Mouse (Mus musculus) forebrain, postnatal 0 days (tissue): Measurements from ENCODE around the gene Olfr1487. TPM values are rescaled to one million over a fixed set of nuclear protein-coding genes. Genes with fewer than 3 reads are reported as not detected.
"Not testable (repeated sequence)": the region's sequence is repeated elsewhere in the genome, so short reads cannot be mapped to it uniquely, and the experiment has no call there.

Experiments used
- ATAC-seq: fragments of 200-750 bp; cut with Nextera tagmentation; 2 replicates; pipeline ENCODE4 v1.8.0; 2017; ENCODE audit warnings: mild to moderate bottlenecking, moderate library complexity
- DNase-seq: peaks from one replicate; pipeline ENCODE4 v3.0.0-alpha.2; 2015
- H3K27ac ChIP-seq: fragments of 300-500 bp; sonication (generic); 2 replicates; pipeline ENCODE4 v1.5.1; 2014; ENCODE audit warnings: low read depth, mild to moderate bottlenecking, antibody characterized with exemption, low read length, moderate library complexity, mixed read lengths
- H3K27me3 ChIP-seq: fragments of 300-500 bp; sonication (generic); 2 replicates; pipeline ENCODE4 v1.6.1; 2014; ENCODE audit warnings: mild to moderate bottlenecking, low read length, mixed read lengths; ENCODE audit not compliant: insufficient read depth
- H3K36me3 ChIP-seq: fragments of 300-500 bp; sonication (generic); 2 replicates; pipeline ENCODE4 v1.6.1; 2014; ENCODE audit warnings: mild to moderate bottlenecking, moderate library complexity; ENCODE audit not compliant: insufficient read depth
- H3K4me1 ChIP-seq: fragments of 300-500 bp; sonication (generic); 2 replicates; pipeline ENCODE4 v1.6.1; 2014; ENCODE audit warnings: antibody characterized with exemption; ENCODE audit not compliant: insufficient read depth
- H3K4me2 ChIP-seq: fragments of 300-500 bp; sonication (generic); 2 replicates; pipeline ENCODE4 v1.6.1; 2014; ENCODE audit warnings: low read depth, mild to moderate bottlenecking, moderate library complexity
- H3K4me3 ChIP-seq: fragments of 300-500 bp; sonication (generic); 2 replicates; pipeline ENCODE4 v1.5.1; 2014; ENCODE audit warnings: low read depth, low read length, mixed read lengths
- H3K9ac ChIP-seq: fragments of 300-500 bp; sonication (generic); 2 replicates; pipeline ENCODE4 v1.6.1; 2014; ENCODE audit warnings: mild to moderate bottlenecking
- H3K9me3 ChIP-seq: fragments of 300-500 bp; sonication (generic); 2 replicates; pipeline ENCODE4 v1.6.1; 2016; ENCODE audit warnings: low read length
- CTCF ChIP-seq: sonication (generic); IDR thresholded peaks from 2 replicates; pipeline ENCODE4 v1.5.1; 2016; ENCODE audit warnings: antibody characterized with exemption, control low read depth, low read depth
- WGBS: fragments of 180-500 bp; shearing (Covaris S2); extraction: QIAGEN DNeasy Blood & Tissue Kit; methylation state at CpG from one replicate; pipeline ENCODE4 v1.1.7; 2014; 5-methylcytosine and 5-hydroxymethylcytosine counted together
- microRNA-seq, 2 experiments: library from miRNA; unstranded; fragments of <30 nt; microRNA quantifications; one replicate each; pipeline ENCODE4; 2016
- polyA plus RNA-seq: library from polyadenylated mRNA; unstranded; fragments of >200 nt; fragmentation: Nextera tagmentation; extraction: Ambion mirVana; gene quantifications from 2 replicates; pipeline ENCODE4 v1.2.1, GENCODE M21; 2015
- total RNA-seq: library from RNA; depleted of rRNA; stranded (reverse); fragments of >200 nt; gene quantifications from 2 replicates; pipeline ENCODE4 v1.2.3, GENCODE M21; 2014; rRNA removed

Olfr1487 gene
- total RNA-seq (not detected in 2 replicates), polyA plus RNA-seq (not detected in 2 replicates)

DNA sequence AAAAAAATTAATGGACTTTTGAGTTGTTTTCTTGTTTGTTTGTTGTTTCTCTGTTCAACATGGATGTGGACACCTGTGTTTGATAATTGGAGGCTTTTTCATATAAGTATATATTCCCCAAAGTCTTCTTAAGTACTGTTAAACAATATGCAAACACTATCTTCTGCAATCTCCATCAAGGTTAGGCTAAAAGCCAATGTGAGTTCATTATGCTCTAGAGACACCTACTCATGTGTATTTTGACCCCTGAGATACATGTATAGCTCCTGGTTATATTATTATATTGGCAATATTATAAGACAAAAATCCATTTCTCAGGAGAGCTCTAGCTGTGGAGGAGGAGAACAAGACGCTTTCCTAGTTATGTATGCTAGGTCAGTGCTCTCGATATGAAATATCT is at the start of gene Olfr1487:
Gene Olfr1487, plus strand, starts transcription at position 301 of the 400 bp plus-strand sequence.
- not testable (repeated sequence) for ATAC-seq, H3K4me3 ChIP-seq, H3K4me1 ChIP-seq, H3K36me3 ChIP-seq, H3K9ac ChIP-seq, H3K4me2 ChIP-seq, H3K27ac ChIP-seq, H3K27me3 ChIP-seq, DNase-seq
- 89% methylated on average over 2 of the region's 2 CpGs for WGBS
- 0 out of 2 replicates have a peak, but pooled peaks cover 11% of the 10 kb centered on the region for H3K9me3 ChIP-seq

DNA sequence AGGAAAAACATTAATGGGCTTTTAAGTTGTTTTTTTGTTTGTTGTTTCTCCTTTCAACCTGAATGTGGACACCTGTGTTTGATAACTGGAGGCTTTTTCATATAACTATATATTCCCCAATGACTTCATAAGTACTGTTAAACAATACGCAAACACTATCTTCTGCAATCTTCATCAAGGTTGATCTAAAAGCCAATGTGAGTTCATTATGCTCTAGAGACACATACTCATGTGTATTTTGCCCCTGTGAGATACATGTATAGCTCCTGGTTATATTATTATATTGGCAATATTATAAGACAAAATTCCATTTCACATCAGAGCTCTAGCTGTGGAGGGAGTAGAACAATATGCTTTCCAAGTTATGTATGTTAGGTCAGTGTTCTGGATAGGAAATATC is 34.0 kb upstream of the Olfr1487 start, which contains the start of gene Olfr1484:
Gene Olfr1484, plus strand, starts transcription at position 301 of the 400 bp plus-strand sequence.
- Histone ChIP-seq H3K36me3 (no peaks in the 10 kb centered on the region), H3K9me3 (no peaks in the 10 kb centered on the region), H3K27me3 (no peaks in the 10 kb centered on the region), H3K9ac (no peak within 1 kb of the TSS), H3K4me2 (no peak within 1 kb of the TSS), H3K27ac (no peak within 1 kb of the TSS), H3K4me3 (no peak within 1 kb of the TSS), H3K4me1 (no peaks in the 10 kb centered on the region)
- WGBS = 94% methylated on average over 1 of the region's 1 CpGs
- no peak for TF ChIP-seq CTCF
- DNase-seq = no peak
- no peak for ATAC-seq

DNA sequence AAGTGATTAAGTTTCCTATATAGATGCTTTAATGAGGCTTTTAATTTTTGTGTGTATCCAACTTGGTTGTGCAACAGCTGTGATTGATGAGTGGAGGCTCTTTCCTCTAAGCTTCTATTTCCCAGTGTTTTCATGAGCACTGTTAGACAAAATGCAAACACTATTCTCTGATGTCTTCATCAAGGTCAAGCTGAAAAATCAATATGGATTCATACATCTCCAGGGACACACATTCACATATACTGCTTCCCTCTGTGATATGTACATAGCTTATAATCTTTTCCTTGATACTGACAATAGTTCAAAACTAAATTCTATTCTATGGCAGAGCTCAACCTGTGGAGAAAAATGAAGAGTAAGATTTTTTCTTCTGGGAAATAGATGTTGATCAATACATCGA is 14.1 kb downstream of the Olfr1487 start, which contains the start of gene Olfr1489:
Gene Olfr1489, plus strand, starts transcription at position 301 of the 400 bp plus-strand sequence.
- H3K36me3 ChIP-seq = no peaks in the 10 kb centered on the region
- H3K27ac ChIP-seq = no peak within 1 kb of the TSS
- H3K4me1 ChIP-seq = no peaks in the 10 kb centered on the region
- no peak for DNase-seq
- ATAC-seq = no peak
- H3K9me3 ChIP-seq = no peaks in the 10 kb centered on the region
- WGBS = 94% methylated on average over 1 of the region's 1 CpGs
- no peak within 1 kb of the TSS for H3K4me3 ChIP-seq
- no peak for TF ChIP-seq CTCF
- H3K4me2 ChIP-seq = no peak within 1 kb of the TSS
- H3K9ac ChIP-seq = no peak within 1 kb of the TSS
- H3K27me3 ChIP-seq = no peaks in the 10 kb centered on the region

DNA sequence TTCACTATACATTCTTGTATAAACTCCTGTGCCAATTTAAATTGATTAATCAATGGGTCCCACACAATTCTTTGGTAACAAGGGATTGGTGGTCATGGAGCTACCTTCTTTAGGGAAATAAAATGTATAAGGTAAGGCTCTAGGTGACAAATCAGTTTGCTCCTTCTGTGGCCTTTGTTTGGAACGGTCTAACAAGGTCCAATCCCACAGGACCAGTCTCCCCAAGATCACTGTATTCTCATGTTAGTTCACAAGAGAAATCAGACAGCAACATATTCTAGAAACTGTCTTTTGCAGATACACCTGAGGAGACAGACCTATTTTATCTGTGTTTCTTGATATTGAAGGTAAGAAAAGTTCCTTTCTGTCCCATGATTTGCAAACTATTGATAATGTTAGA is 33.6 kb downstream of the Olfr1487 start, which contains the start of gene Olfr1490:
Gene Olfr1490, plus strand, starts transcription at position 301 of the 400 bp plus-strand sequence.
- Histone ChIP-seq H3K9ac (no peak within 1 kb of the TSS), H3K27me3 (no peaks in the 10 kb centered on the region), H3K36me3 (no peaks in the 10 kb centered on the region), H3K4me3 (no peak within 1 kb of the TSS), H3K9me3 (peaks cover 8% of the 10 kb centered on the region; the same call in 1 of the 2 replicates), H3K4me2 (no peak within 1 kb of the TSS), H3K27ac (no peak within 1 kb of the TSS), H3K4me1 (no peaks in the 10 kb centered on the region)
- 67% methylated on average over 1 of the region's 1 CpGs for WGBS
- ATAC-seq (no peak), DNase-seq (no peak)
- TF ChIP-seq CTCF = no peak

Small RNAs within 50 kb of the gene (microRNA-seq; reads per million reads assigned to microRNA genes)
- gene Gm22323 = 0 reads per million in 2 experiments
- gene Gm23931 = 0 reads per million in 2 experiments

Other genes with a start within 250 kb of the Olfr1487 start
- not detected in 2 replicates for gene Olfr1469, start 209.5 kb upstream of the Olfr1487 start, total RNA-seq
- not detected in 2 replicates for gene Olfr1469, start 209.5 kb upstream of the Olfr1487 start, polyA plus RNA-seq
- not detected in 2 replicates for gene Olfr1471, start 174.0 kb upstream of the Olfr1487 start, total RNA-seq
- not detected in 2 replicates for gene Olfr1471, start 174.0 kb upstream of the Olfr1487 start, polyA plus RNA-seq
- gene Olfr1472, start 161.3 kb upstream of the Olfr1487 start, total RNA-seq = not detected in 2 replicates
- gene Olfr1472, start 161.3 kb upstream of the Olfr1487 start, polyA plus RNA-seq = not detected in 2 replicates
- gene Olfr1474, start 147.8 kb upstream of the Olfr1487 start, total RNA-seq = not detected in 2 replicates
- gene Olfr1474, start 147.8 kb upstream of the Olfr1487 start, polyA plus RNA-seq = not detected in 2 replicates
- not detected in 2 replicates for gene Olfr1475, start 137.2 kb upstream of the Olfr1487 start, total RNA-seq
- not detected in 2 replicates for gene Olfr1475, start 137.2 kb upstream of the Olfr1487 start, polyA plus RNA-seq
- gene Olfr1477, start 116.8 kb upstream of the Olfr1487 start, total RNA-seq = not detected in 2 replicates
- gene Olfr1477, start 116.8 kb upstream of the Olfr1487 start, polyA plus RNA-seq = not detected in 2 replicates
- gene Olfr1480, start 89.5 kb upstream of the Olfr1487 start, total RNA-seq = not detected in 2 replicates
- gene Olfr1480, start 89.5 kb upstream of the Olfr1487 start, polyA plus RNA-seq = not detected in 2 replicates
- not detected in 2 replicates for gene Olfr1484, start 33.9 kb upstream of the Olfr1487 start, total RNA-seq
- not detected in 2 replicates for gene Olfr1484, start 33.9 kb upstream of the Olfr1487 start, polyA plus RNA-seq
- not detected in 2 replicates for gene Olfr1489, start 14.2 kb downstream of the Olfr1487 start, total RNA-seq
- not detected in 2 replicates for gene Olfr1489, start 14.2 kb downstream of the Olfr1487 start, polyA plus RNA-seq
- gene Olfr1490, start 33.7 kb downstream of the Olfr1487 start, total RNA-seq = not detected in 2 replicates
- not detected in 2 replicates for gene Olfr1490, start 33.7 kb downstream of the Olfr1487 start, polyA plus RNA-seq
- not detected in 2 replicates for gene Olfr1491, start 79.9 kb downstream of the Olfr1487 start, total RNA-seq
- gene Olfr1491, start 79.9 kb downstream of the Olfr1487 start, polyA plus RNA-seq = not detected in 2 replicates
- gene Olfr1493-ps1, start 105.9 kb downstream of the Olfr1487 start, total RNA-seq = not detected in 2 replicates
- gene Olfr1493-ps1, start 105.9 kb downstream of the Olfr1487 start, polyA plus RNA-seq = not detected in 2 replicates
- gene Olfr1494, start 122.4 kb downstream of the Olfr1487 start, total RNA-seq = not detected in 2 replicates
- not detected in 2 replicates for gene Olfr1494, start 122.4 kb downstream of the Olfr1487 start, polyA plus RNA-seq
- not detected in 2 replicates for gene Olfr1495, start 147.2 kb downstream of the Olfr1487 start, total RNA-seq
- gene Olfr1495, start 147.2 kb downstream of the Olfr1487 start, polyA plus RNA-seq = not detected in 2 replicates
- not detected in 2 replicates for gene Olfr1496, start 160.5 kb downstream of the Olfr1487 start, total RNA-seq
- not detected in 2 replicates for gene Olfr1496, start 160.5 kb downstream of the Olfr1487 start, polyA plus RNA-seq
- not detected in 2 replicates for gene Olfr1497, start 180.8 kb downstream of the Olfr1487 start, total RNA-seq
- gene Olfr1497, start 180.8 kb downstream of the Olfr1487 start, polyA plus RNA-seq = not detected in 2 replicates
- gene Olfr1499, start 202.1 kb downstream of the Olfr1487 start, total RNA-seq = not detected in 2 replicates
- gene Olfr1499, start 202.1 kb downstream of the Olfr1487 start, polyA plus RNA-seq = not detected in 2 replicates
- not detected in 2 replicates for gene Olfr1500, start 213.1 kb downstream of the Olfr1487 start, total RNA-seq
- not detected in 2 replicates for gene Olfr1500, start 213.1 kb downstream of the Olfr1487 start, polyA plus RNA-seq
- not detected in 2 replicates for gene Olfr1501, start 233.3 kb downstream of the Olfr1487 start, total RNA-seq
- not detected in 2 replicates for gene Olfr1501, start 233.3 kb downstream of the Olfr1487 start, polyA plus RNA-seq
- not detected in 2 replicates for gene Olfr1502, start 244.4 kb downstream of the Olfr1487 start, total RNA-seq
- not detected in 2 replicates for gene Olfr1502, start 244.4 kb downstream of the Olfr1487 start, polyA plus RNA-seq